Mouse (Mus musculus): ENCODE measurements at regions not wholly inside any gene's neighbourhood (a gene's known extent, or its start where the extent isn't known, plus 50 kb on each side); places are given as distances from the start of the nearest gene placed in this dataset.

- H3K9ac ChIP-seq (ENCODE audit: low read depth, low read length): no peak overlapping the region
- H3K9me3 ChIP-seq (ENCODE audit: control insufficient read depth, low read length): no peaks in the 10 kb centered on the region
- no peak for ATAC-seq
- H3K27ac ChIP-seq (ENCODE audit: low read depth, low read length): no peak overlapping the region
- H3K4me2 ChIP-seq (ENCODE audit: low read length): no peak overlapping the region
- no peaks in the 10 kb centered on the region for H3K4me1 ChIP-seq (ENCODE audit: control insufficient read depth, insufficient read depth, low read depth, low read length)
- H3K36me3 ChIP-seq (ENCODE audit: control insufficient read depth, insufficient read depth, low read length): no peaks in the 10 kb centered on the region
- H3K4me3 ChIP-seq (ENCODE audit: low read length): no peak overlapping the region
- WGBS: 85% methylated on average over 12 of the region's 12 CpGs
- no peaks in the 10 kb centered on the region for H3K27me3 ChIP-seq (replicated peaks; ENCODE audit: control insufficient read depth, insufficient read depth, low read length)
Observed at GRCm38 (mm10) chr1:184584505-184584874, 147.9 kb downstream of the Hlx start.

GRCm38 (mm10) chr1:184583751-184584504 lies 148.5 kb downstream of the Hlx start:
- WGBS: 83% methylated on average over 6 of the region's 6 CpGs
- Histone ChIP-seq H3K9ac (ENCODE audit: low read depth, low read length) (no peak overlapping the region), H3K4me2 (ENCODE audit: low read length) (no peak overlapping the region), H3K36me3 (ENCODE audit: control insufficient read depth, insufficient read depth, low read length) (no peaks in the 10 kb centered on the region), H3K27me3 (replicated peaks; ENCODE audit: control insufficient read depth, insufficient read depth, low read length) (no peaks in the 10 kb centered on the region), H3K4me3 (ENCODE audit: low read length) (no peak overlapping the region), H3K4me1 (ENCODE audit: control insufficient read depth, insufficient read depth, low read depth, low read length) (no peaks in the 10 kb centered on the region), H3K27ac (ENCODE audit: low read depth, low read length) (no peak overlapping the region), H3K9me3 (ENCODE audit: control insufficient read depth, low read length) (no peaks in the 10 kb centered on the region)
- ATAC-seq: no peak

- H3K36me3 ChIP-seq (ENCODE audit: control insufficient read depth, insufficient read depth, low read length): no peaks in the 10 kb centered on the region
- H3K4me2 ChIP-seq (ENCODE audit: low read length): no peak overlapping the region
- no peak overlapping the region for H3K27ac ChIP-seq (ENCODE audit: low read depth, low read length)
- H3K4me1 ChIP-seq (ENCODE audit: control insufficient read depth, insufficient read depth, low read depth, low read length): no peaks in the 10 kb centered on the region
- ATAC-seq: no peak
- peaks cover 4% of the 10 kb centered on the region; the same call in 1 of the 2 replicates for H3K9me3 ChIP-seq (ENCODE audit: control insufficient read depth, low read length)
- 92% methylated on average over 3 of the region's 3 CpGs for WGBS
- no peak overlapping the region for H3K9ac ChIP-seq (ENCODE audit: low read depth, low read length)
- no peak overlapping the region for H3K4me3 ChIP-seq (ENCODE audit: low read length)
- no peaks in the 10 kb centered on the region for H3K27me3 ChIP-seq (replicated peaks; ENCODE audit: control insufficient read depth, insufficient read depth, low read length)
Observed at GRCm38 (mm10) chr1:184579475-184579874, 152.9 kb downstream of the Hlx start.

DNA sequence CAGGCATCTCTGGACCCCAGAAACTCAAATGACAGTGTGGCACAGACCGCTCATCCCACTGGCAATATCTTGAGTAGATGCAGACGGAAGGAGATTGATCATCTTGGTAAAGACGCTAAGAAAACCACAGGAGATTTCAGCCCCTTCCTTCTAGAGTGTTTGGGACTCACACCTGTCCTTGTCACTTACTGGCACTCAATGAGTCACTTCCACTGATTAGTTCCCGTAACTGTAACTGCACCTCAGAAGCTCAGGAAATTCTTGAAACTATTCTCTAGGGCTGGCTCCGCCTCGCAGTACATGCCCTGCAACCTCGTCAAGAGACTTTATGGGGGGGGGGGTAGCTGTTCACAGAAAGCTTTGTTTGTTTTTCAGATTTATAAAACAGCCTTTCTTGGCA lies 155.9 kb downstream of the Hlx start:
- 87% methylated on average over 7 of the region's 7 CpGs for WGBS

GRCm38 (mm10) chr1:184573325-184573724 lies 159.1 kb downstream of the Hlx start:
- ATAC-seq: no peak
- H3K4me2 ChIP-seq (ENCODE audit: low read length): no peak overlapping the region
- H3K36me3 ChIP-seq (ENCODE audit: control insufficient read depth, insufficient read depth, low read length): no peaks in the 10 kb centered on the region

More for the DNA sequence above, 155.9 kb downstream of the Hlx start:
- Histone ChIP-seq H3K4me1 (ENCODE audit: control insufficient read depth, insufficient read depth, low read depth, low read length) (no peaks in the 10 kb centered on the region), H3K9me3 (ENCODE audit: control insufficient read depth, low read length) (peaks cover 4% of the 10 kb centered on the region; the same call in 1 of the 2 replicates), H3K4me2 (ENCODE audit: low read length) (no peak overlapping the region), H3K4me3 (ENCODE audit: low read length) (no peak overlapping the region), H3K27ac (ENCODE audit: low read depth, low read length) (no peak overlapping the region), H3K36me3 (ENCODE audit: control insufficient read depth, insufficient read depth, low read length) (no peaks in the 10 kb centered on the region), H3K9ac (ENCODE audit: low read depth, low read length) (no peak overlapping the region), H3K27me3 (replicated peaks; ENCODE audit: control insufficient read depth, insufficient read depth, low read length) (no peaks in the 10 kb centered on the region)
- ATAC-seq: no peak

GRCm38 (mm10) chr1:184570681-184571080 lies 161.7 kb downstream of the Hlx start:
- no peak overlapping the region for H3K9ac ChIP-seq (ENCODE audit: low read depth, low read length)
- no peaks in the 10 kb centered on the region for H3K36me3 ChIP-seq (ENCODE audit: control insufficient read depth, insufficient read depth, low read length)
- H3K4me1 ChIP-seq (ENCODE audit: control insufficient read depth, insufficient read depth, low read depth, low read length): no peaks in the 10 kb centered on the region
- no peak overlapping the region for H3K4me3 ChIP-seq (ENCODE audit: low read length)
- no peak for ATAC-seq
- no peak overlapping the region for H3K27ac ChIP-seq (ENCODE audit: low read depth, low read length)
- WGBS: 84% methylated on average over 5 of the region's 5 CpGs
- H3K9me3 ChIP-seq (ENCODE audit: control insufficient read depth, low read length): no peaks in the 10 kb centered on the region
- no peak overlapping the region for H3K4me2 ChIP-seq (ENCODE audit: low read length)
- H3K27me3 ChIP-seq (replicated peaks; ENCODE audit: control insufficient read depth, insufficient read depth, low read length): no peaks in the 10 kb centered on the region

More at GRCm38 (mm10) chr1:184573325-184573724, 159.1 kb downstream of the Hlx start:
- H3K27me3 ChIP-seq (replicated peaks; ENCODE audit: control insufficient read depth, insufficient read depth, low read length): no peaks in the 10 kb centered on the region
- H3K4me1 ChIP-seq (ENCODE audit: control insufficient read depth, insufficient read depth, low read depth, low read length): no peaks in the 10 kb centered on the region
- peaks cover 4% of the 10 kb centered on the region; the same call in 1 of the 2 replicates for H3K9me3 ChIP-seq (ENCODE audit: control insufficient read depth, low read length)
- 69% methylated on average over 7 of the region's 7 CpGs for WGBS
- no peak overlapping the region for H3K9ac ChIP-seq (ENCODE audit: low read depth, low read length)
- H3K27ac ChIP-seq (ENCODE audit: low read depth, low read length): no peak overlapping the region
- no peak overlapping the region for H3K4me3 ChIP-seq (ENCODE audit: low read length)

- Histone ChIP-seq H3K36me3 (ENCODE audit: control insufficient read depth, insufficient read depth, low read length) (no peaks in the 10 kb centered on the region), H3K27me3 (replicated peaks; ENCODE audit: control insufficient read depth, insufficient read depth, low read length) (no peaks in the 10 kb centered on the region), H3K4me3 (ENCODE audit: low read length) (no peak overlapping the region), H3K9ac (ENCODE audit: low read depth, low read length) (no peak overlapping the region), H3K27ac (ENCODE audit: low read depth, low read length) (no peak overlapping the region), H3K4me1 (ENCODE audit: control insufficient read depth, insufficient read depth, low read depth, low read length) (no peaks in the 10 kb centered on the region), H3K9me3 (ENCODE audit: control insufficient read depth, low read length) (no peaks in the 10 kb centered on the region), H3K4me2 (ENCODE audit: low read length) (no peak overlapping the region)
- no peak for ATAC-seq
- 90% methylated on average over 4 of the region's 4 CpGs for WGBS
Observed at GRCm38 (mm10) chr1:184562926-184563325, 169.5 kb downstream of the Hlx start.

GRCm38 (mm10) chr1:184562239-184562638 lies 170.2 kb downstream of the Hlx start:
- no peak for ATAC-seq
- WGBS: 96% methylated on average over 5 of the region's 5 CpGs

DNA sequence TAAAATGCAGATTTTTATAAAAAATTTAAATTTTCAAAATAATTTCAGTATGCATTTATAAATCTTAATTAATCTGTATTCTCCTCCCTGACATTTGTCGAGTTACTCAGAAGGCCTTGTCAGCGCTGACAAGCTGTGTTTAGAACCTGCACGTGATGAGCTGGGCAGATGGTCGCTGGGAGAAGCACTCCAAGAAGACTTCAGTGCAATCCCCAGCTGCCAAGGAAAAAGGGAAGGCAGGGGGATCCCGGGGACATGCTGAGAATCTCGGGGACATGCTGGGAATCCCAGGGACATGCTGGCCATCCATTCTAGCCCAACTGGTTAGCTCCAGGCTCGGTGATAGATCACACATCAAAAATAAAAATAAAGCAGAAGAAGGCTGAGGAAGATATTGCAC lies 172.9 kb downstream of the Hlx start:
- Histone ChIP-seq H3K27ac (ENCODE audit: low read depth, low read length) (no peak overlapping the region), H3K4me2 (ENCODE audit: low read length) (no peak overlapping the region), H3K36me3 (ENCODE audit: control insufficient read depth, insufficient read depth, low read length) (no peaks in the 10 kb centered on the region), H3K9ac (ENCODE audit: low read depth, low read length) (no peak overlapping the region), H3K4me1 (ENCODE audit: control insufficient read depth, insufficient read depth, low read depth, low read length) (no peaks in the 10 kb centered on the region), H3K4me3 (ENCODE audit: low read length) (no peak overlapping the region), H3K9me3 (ENCODE audit: control insufficient read depth, low read length) (0 out of 2 replicates have a peak, but pooled peaks cover 2% of the 10 kb centered on the region), H3K27me3 (replicated peaks; ENCODE audit: control insufficient read depth, insufficient read depth, low read length) (no peaks in the 10 kb centered on the region)
- ATAC-seq: no peak
- WGBS: 65% methylated on average over 7 of the region's 7 CpGs

More at GRCm38 (mm10) chr1:184562239-184562638, 170.2 kb downstream of the Hlx start:
- Histone ChIP-seq H3K27ac (ENCODE audit: low read depth, low read length) (no peak overlapping the region), H3K4me3 (ENCODE audit: low read length) (no peak overlapping the region), H3K27me3 (replicated peaks; ENCODE audit: control insufficient read depth, insufficient read depth, low read length) (no peaks in the 10 kb centered on the region), H3K36me3 (ENCODE audit: control insufficient read depth, insufficient read depth, low read length) (no peaks in the 10 kb centered on the region), H3K9me3 (ENCODE audit: control insufficient read depth, low read length) (no peaks in the 10 kb centered on the region), H3K9ac (ENCODE audit: low read depth, low read length) (no peak overlapping the region), H3K4me2 (ENCODE audit: low read length) (no peak overlapping the region), H3K4me1 (ENCODE audit: control insufficient read depth, insufficient read depth, low read depth, low read length) (no peaks in the 10 kb centered on the region)

Data from hindbrain, embryonic 16.5 days (tissue).